Mouse (Mus musculus) heart, postnatal 0 days (tissue): ENCODE results near the gene Gm12830.

Experiments used
- CTCF ChIP-seq: IDR thresholded peaks from 2 replicates; pipeline ENCODE4 v1.5.1; 2016; ENCODE audit warnings: antibody characterized with exemption, control low read depth, low read depth
- EP300 ChIP-seq: IDR thresholded peaks from 2 replicates; pipeline ENCODE4 v1.6.1; 2016; ENCODE audit warnings: antibody characterized with exemption, low read depth

DNA sequence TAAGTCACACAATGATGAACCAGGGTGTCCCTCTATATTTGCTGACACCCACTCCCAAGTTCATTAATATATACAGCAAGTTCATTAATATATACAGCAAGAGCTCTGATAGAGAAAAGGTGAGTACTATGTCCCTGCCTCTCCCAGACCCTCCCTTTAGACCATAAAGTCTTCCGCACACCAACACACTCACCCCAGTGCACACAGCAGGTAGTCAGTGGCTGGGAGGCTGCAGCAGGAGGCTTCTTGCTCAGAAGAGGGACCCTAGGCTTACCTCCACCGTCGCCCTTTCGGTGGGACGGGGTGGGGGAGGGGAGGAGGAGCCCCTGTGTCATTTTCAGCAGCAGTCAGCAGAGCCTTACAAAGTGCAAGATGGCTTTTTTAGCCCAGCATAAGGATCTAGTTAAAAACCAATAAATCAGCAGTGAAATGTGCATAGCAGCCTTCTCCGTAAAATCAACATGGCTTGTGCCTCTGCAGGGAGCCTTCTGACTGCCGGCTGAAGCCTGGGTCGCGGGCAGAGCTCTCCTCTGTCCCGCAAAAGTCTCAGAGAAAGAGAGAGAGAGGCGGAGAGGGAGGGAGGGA, 20.9 kb downstream of the Gm12830 start:
- no peak for TF ChIP-seq CTCF
- TF ChIP-seq EP300 = no peak
